Comparison of ENCODE assay signal across 25 mouse cellular contexts in the genomic region with DNA sequence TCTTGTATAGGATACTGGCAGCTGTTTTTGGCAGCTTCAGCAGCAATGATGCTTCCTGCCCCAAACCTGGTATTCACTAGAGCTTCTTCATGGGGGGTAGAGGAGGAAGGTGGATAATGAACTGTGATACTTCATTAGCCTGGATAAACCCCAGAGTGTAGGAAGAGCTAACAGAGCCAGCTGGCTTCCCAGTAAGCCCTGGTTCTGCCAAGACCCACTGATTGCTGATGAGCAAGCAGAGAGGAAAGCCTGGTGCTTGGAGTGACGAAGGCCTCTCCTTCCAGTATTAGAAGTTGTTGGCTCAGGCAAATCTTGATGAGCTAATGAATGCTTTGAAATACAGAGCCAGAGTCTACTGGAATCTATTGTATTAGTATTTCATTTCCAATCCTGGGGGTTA.
DNase-seq lines count a peak whose midpoint lies in the region; ATAC-seq and TF ChIP-seq lines count a peak whose summit lies in the region.
"Had no signal": no experiment of that assay in that cellular context is flagged by ENCODE, and none has a peak within 500 bp of the region (broad histone marks: within the 10 kb centered on the region; RNA-seq: fewer than 3 reads in every experiment).

No protein-coding gene starts in this region.

- H3K9ac ChIP-seq in hindbrain, embryonic 15.5 days = no peak overlapping the region
- H3K9ac ChIP-seq in hindbrain, embryonic 12.5 days = no peak overlapping the region
- H3K9ac ChIP-seq: liver, embryonic 12.5 days; liver, postnatal 0 days; midbrain, embryonic 12.5 days had no signal

- TF ChIP-seq CTCF in left cerebral cortex, adult 2 months (IDR thresholded peaks at IDR 0.05) = no peak

- no peak overlapping the region for H3K27ac ChIP-seq in hindbrain, embryonic 15.5 days (replicated peaks)
- H3K27ac ChIP-seq in hindbrain, embryonic 12.5 days = no peak overlapping the region
- H3K27ac ChIP-seq in left cerebral cortex, adult 2 months = no peak overlapping the region
- H3K27ac ChIP-seq: gastrocnemius, adult 2 months; kidney, postnatal 0 days; liver, embryonic 12.5 days; midbrain, embryonic 12.5 days had no signal

- peak; percentile 48; the same call in 1 of the 2 replicates for ATAC-seq in hindbrain, embryonic 15.5 days (ENCODE audit: low FRiP score, low read depth)
- no peak for ATAC-seq in hindbrain, embryonic 12.5 days (ENCODE audit: low FRiP score)
- ATAC-seq: intestine, embryonic 16.5 days; liver, embryonic 12.5 days; liver, postnatal 0 days had no signal

- H3K9me3 ChIP-seq in hindbrain, embryonic 15.5 days = no peaks in the 10 kb centered on the region
- H3K9me3 ChIP-seq in hindbrain, embryonic 12.5 days (replicated peaks) = no peaks in the 10 kb centered on the region
- H3K9me3 ChIP-seq: liver, embryonic 12.5 days; midbrain, embryonic 12.5 days had no signal

- 74% methylated on average over 1 of the region's 1 CpGs for WGBS in hindbrain, embryonic 15.5 days
- 100% methylated on average over 1 of the region's 1 CpGs for WGBS in hindbrain, embryonic 12.5 days

- no peak overlapping the region for H3K4me3 ChIP-seq in hindbrain, embryonic 15.5 days
- no peak overlapping the region for H3K4me3 ChIP-seq in hindbrain, embryonic 12.5 days
- no peak overlapping the region for H3K4me3 ChIP-seq in left cerebral cortex, adult 2 months
- H3K4me3 ChIP-seq: erythroblast, embryonic 14.5 days; gastrocnemius, adult 2 months; liver, embryonic 12.5 days; midbrain, embryonic 12.5 days had no signal

- no peaks in the 10 kb centered on the region for H3K27me3 ChIP-seq in hindbrain, embryonic 15.5 days
- H3K27me3 ChIP-seq in hindbrain, embryonic 12.5 days = no peaks in the 10 kb centered on the region
- H3K27me3 ChIP-seq: liver, embryonic 12.5 days; midbrain, embryonic 12.5 days had no signal

- H3K4me2 ChIP-seq in hindbrain, embryonic 15.5 days = no peak overlapping the region
- H3K4me2 ChIP-seq in hindbrain, embryonic 12.5 days (replicated peaks) = no peak overlapping the region
- H3K4me2 ChIP-seq: heart, embryonic 11.5 days; liver, embryonic 12.5 days; midbrain, embryonic 12.5 days had no signal

- DNase-seq in cerebellum, postnatal 10 days = peak; percentile 42 to 58
- DNase-seq in cerebellum, adult 18-20 months = no peak
- DNase-seq in left cerebral cortex, postnatal 4 days = peak; percentile 2
- DNase-seq in left cerebral cortex, adult 2 months (ENCODE audit: extremely low spot score in 1 of 2, low spot score in 2 of 2) = no peak
- DNase-seq in brain, adult 2 months (ENCODE audit: low read depth, low spot score) = peak; percentile 43
- DNase-seq: adrenal gland, adult 8-10 months; gastrocnemius, adult 2 months; gastrocnemius, postnatal 36 days; heart, adult 18-20 months; heart, postnatal 36 days; kidney, adult 8-10 months; kidney, postnatal 4 days; liver, postnatal 0 days; retina, postnatal 1 day; right cerebral cortex, postnatal 14 days; thymus, postnatal 4 days had no signal

- H3K36me3 ChIP-seq in hindbrain, embryonic 15.5 days = no peaks in the 10 kb centered on the region
- no peaks in the 10 kb centered on the region for H3K36me3 ChIP-seq in hindbrain, embryonic 12.5 days
- H3K36me3 ChIP-seq: G1E; liver, embryonic 12.5 days; midbrain, embryonic 12.5 days had no signal

- intact Hi-C loops in left cerebral cortex, postnatal 4 days (cut with DNase I) = no loop called here
- intact Hi-C loops in left cerebral cortex, adult 2 months (cut with DNase I) = no loop called here

- no peaks in the 10 kb centered on the region for H3K4me1 ChIP-seq in hindbrain, embryonic 15.5 days (replicated peaks)
- no peaks in the 10 kb centered on the region for H3K4me1 ChIP-seq in hindbrain, embryonic 12.5 days
- H3K4me1 ChIP-seq: liver, embryonic 12.5 days; midbrain, embryonic 12.5 days had no signal

Comparison
In these comparisons a context has a peak if more than half of its experiments do, and no peak if none do; other contexts are left out.
1. DNase-seq: peak in cerebellum, postnatal 10 days (2 of 2), left cerebral cortex, postnatal 4 days (single experiment) and brain, adult 2 months (single experiment); none in cerebellum, adult 18-20 months (0 of 2) and left cerebral cortex, adult 2 months (0 of 2).